Mouse (Mus musculus): ENCODE data around the gene Olfr552. TPM values are rescaled to one million over a fixed set of nuclear protein-coding genes. Genes with fewer than 3 reads are reported as not detected.

Olfr552 gene
- polyA plus RNA-seq (2014; fragmentation: Nextera tagmentation; extraction: Ambion mirVana), result not detected in 2 replicates

DNA sequence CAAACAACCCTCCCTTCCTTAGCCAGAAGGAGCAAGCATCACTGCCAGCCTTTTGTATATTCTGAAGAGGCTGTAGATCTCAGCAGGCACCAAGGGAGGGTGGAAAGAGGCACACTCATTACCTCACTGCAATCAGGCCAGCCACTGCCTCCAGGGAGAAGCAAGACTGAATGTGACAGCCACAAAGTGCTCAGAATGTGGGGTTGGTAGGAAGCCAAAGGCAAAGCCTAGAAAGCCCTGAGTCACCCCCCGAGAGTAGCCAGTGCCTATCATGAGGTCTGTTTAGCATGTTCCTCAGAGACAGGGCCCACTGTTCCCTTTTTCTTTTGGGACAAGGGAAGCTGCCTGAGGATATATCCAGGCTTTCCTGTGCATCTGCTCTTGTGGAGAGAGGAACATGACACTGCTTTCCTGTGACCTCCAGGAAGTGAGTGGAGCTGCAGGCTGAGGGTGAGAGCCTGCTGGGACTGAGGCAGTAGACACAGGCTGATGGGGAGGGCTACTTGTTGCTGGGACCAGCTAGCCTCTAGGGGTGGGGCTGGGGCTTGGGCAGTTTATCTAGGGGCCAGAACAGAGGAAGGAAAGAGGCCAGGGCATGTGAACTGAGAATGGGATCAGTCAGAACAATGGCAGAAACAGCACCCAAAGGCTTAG lies at the start of gene Olfr552:
Gene Olfr552 (plus strand): TSS at position 393 of the 654 bp plus-strand sequence.
- H3K36me3 ChIP-seq (ENCODE audit: control insufficient read depth, insufficient read depth, low read length), result no peaks in the 10 kb centered on the region
- H3K27me3 ChIP-seq (ENCODE audit: control insufficient read depth, insufficient read depth, low read length), result no peaks in the 10 kb centered on the region
- H3K9ac ChIP-seq (replicated peaks; ENCODE audit: low read depth, low read length), result no peak within 1 kb of the TSS
- H3K4me1 ChIP-seq (ENCODE audit: control insufficient read depth, insufficient read depth, low read length), result no peaks in the 10 kb centered on the region
- no peak for ATAC-seq (ENCODE audit: low read depth)
- no peak within 1 kb of the TSS for H3K27ac ChIP-seq (ENCODE audit: low read depth, low read length)
- no peak within 1 kb of the TSS for H3K4me3 ChIP-seq (ENCODE audit: low read depth, low read length)
- no peak within 1 kb of the TSS for H3K4me2 ChIP-seq (ENCODE audit: low read depth, low read length)
- WGBS, result 72% methylated on average over 1 of the region's 1 CpGs
- no peaks in the 10 kb centered on the region for H3K9me3 ChIP-seq (ENCODE audit: control insufficient read depth, low read length)

DNA sequence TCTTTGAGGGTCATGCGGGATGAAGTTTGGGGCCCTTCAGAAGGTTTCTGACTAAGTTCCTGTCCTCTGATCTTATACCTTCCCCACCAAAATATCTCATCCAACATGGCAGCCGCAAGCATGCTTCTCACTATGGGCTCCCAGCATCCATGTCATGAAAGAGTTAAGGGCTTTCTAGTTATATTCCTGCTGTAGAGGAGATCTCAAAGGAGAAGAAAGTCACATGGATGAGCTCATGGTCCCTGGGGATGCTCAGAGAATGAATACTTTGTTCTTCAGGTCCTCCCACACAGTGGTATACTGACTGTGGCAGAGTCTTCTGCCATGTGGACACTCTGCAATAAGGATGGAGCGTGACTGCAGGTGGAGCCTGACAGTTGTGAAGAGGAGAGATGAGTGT lies 48.0 kb upstream of the Olfr552 start, which contains the start of gene Olfr549:
Gene Olfr549 (plus strand): TSS at position 301 of the 400 bp plus-strand sequence.
- ATAC-seq (ENCODE audit: low read depth), result no peak
- Histone ChIP-seq H3K27me3 (ENCODE audit: control insufficient read depth, insufficient read depth, low read length) (no peaks in the 10 kb centered on the region), H3K27ac (ENCODE audit: low read depth, low read length) (no peak within 1 kb of the TSS), H3K4me2 (ENCODE audit: low read depth, low read length) (no peak within 1 kb of the TSS), H3K36me3 (ENCODE audit: control insufficient read depth, insufficient read depth, low read length) (no peaks in the 10 kb centered on the region), H3K4me1 (ENCODE audit: control insufficient read depth, insufficient read depth, low read length) (no peaks in the 10 kb centered on the region), H3K9me3 (ENCODE audit: control insufficient read depth, low read length) (no peaks in the 10 kb centered on the region), H3K9ac (replicated peaks; ENCODE audit: low read depth, low read length) (no peak within 1 kb of the TSS), H3K4me3 (ENCODE audit: low read depth, low read length) (no peak within 1 kb of the TSS)
- WGBS, result 98% methylated on average over 3 of the region's 3 CpGs

DNA sequence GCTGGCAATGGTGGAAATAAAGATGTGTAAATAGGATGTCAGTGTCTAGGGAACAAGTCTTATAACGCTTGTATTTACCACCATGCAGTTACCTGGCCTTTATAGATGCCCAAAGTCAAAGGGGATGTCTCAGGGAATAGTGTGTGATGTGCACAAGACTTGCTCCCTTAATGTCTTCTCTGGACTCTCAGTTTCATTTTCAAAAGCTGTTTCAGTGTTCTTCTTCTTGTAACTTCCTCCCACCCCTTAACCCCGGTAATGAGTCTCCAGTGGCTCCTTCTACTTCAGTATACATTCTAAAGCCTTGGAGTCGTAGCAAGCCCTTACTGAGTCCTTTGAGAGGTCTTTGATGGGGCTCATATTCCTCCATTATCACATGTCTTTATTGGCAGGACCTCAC lies 44.3 kb upstream of the Olfr552 start:
- Histone ChIP-seq H3K27me3 (ENCODE audit: control insufficient read depth, insufficient read depth, low read length) (no peaks in the 10 kb centered on the region), H3K9me3 (ENCODE audit: control insufficient read depth, low read length) (no peaks in the 10 kb centered on the region), H3K9ac (replicated peaks; ENCODE audit: low read depth, low read length) (no peak overlapping the region), H3K4me1 (ENCODE audit: control insufficient read depth, insufficient read depth, low read length) (no peaks in the 10 kb centered on the region), H3K4me3 (ENCODE audit: low read depth, low read length) (no peak overlapping the region), H3K36me3 (ENCODE audit: control insufficient read depth, insufficient read depth, low read length) (no peaks in the 10 kb centered on the region), H3K4me2 (ENCODE audit: low read depth, low read length) (no peak overlapping the region), H3K27ac (ENCODE audit: low read depth, low read length) (no peak overlapping the region)
- ATAC-seq (ENCODE audit: low read depth), result no peak
- 75% methylated on average over 3 of the region's 3 CpGs for WGBS

DNA sequence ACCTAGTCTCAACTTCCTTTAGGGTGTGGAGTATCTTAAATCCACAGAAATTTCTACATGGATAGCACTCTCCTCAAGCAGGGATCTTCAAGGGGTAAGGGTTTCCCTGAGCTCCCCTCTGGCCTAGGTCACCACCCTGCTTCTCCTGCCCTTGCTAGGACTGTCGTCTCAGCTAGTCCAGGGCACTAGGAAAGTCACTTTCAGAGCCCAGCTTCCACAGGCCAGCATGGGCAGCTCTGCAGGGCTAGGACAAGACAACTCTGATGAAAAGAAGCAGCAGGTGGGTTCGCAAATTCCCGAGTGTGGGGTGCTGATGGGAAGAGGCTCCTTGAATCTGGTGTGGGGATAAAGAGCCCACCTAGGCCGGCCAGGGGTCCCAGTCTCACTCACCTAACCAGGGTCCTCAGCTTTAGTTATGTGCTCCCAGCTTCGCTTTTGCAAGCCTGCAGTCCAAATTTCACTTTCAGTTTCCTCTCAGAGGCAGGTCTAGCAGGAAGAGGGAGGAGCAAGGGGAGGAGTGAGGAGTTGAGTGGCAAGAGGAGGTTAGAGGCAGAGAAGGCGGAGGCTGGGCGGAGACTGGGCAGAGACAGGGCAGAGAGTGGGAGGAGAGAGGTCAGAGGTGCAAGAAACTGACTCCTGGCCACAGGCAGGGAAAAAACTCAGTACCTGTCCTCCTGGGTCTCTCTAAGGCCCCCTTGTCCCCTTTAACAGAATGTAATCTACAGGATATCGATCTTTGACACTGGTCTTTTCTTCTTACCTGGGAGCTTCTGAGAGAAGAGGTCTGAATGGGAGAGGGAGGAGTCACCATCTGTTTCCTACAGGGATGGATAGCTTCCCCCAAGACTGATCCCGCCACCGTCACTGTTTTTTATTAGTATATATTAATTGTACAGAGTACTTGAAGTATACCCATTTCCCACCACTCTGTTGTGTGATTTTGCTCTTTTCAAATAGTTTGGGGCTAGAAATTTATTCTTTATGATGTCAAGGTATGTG lies 32.3 kb upstream of the Olfr552 start, which contains the start of gene Trim21:
Gene Trim21 (minus strand): TSS at position 488 of the 999 bp plus-strand sequence.
- no peaks in the 10 kb centered on the region for H3K36me3 ChIP-seq (ENCODE audit: control insufficient read depth, insufficient read depth, low read length)
- peak; percentile 63; the same call in 1 of the 2 replicates for ATAC-seq (ENCODE audit: low read depth)
- H3K4me2 ChIP-seq (ENCODE audit: low read depth, low read length), result peak within 1 kb of the TSS; percentile 25; the same call in 1 of the 2 replicates
- H3K4me1 ChIP-seq (ENCODE audit: control insufficient read depth, insufficient read depth, low read length), result no peaks in the 10 kb centered on the region
- no peaks in the 10 kb centered on the region for H3K27me3 ChIP-seq (ENCODE audit: control insufficient read depth, insufficient read depth, low read length)
- WGBS, result 18% methylated on average over 10 of the region's 10 CpGs
- no peak within 1 kb of the TSS for H3K9ac ChIP-seq (replicated peaks; ENCODE audit: low read depth, low read length)
- H3K27ac ChIP-seq (ENCODE audit: low read depth, low read length), result no peak within 1 kb of the TSS
- H3K4me3 ChIP-seq (ENCODE audit: low read depth, low read length), result peak within 1 kb of the TSS; percentile 12; the same call in 1 of the 2 replicates
- H3K9me3 ChIP-seq (ENCODE audit: control insufficient read depth, low read length), result no peaks in the 10 kb centered on the region

DNA sequence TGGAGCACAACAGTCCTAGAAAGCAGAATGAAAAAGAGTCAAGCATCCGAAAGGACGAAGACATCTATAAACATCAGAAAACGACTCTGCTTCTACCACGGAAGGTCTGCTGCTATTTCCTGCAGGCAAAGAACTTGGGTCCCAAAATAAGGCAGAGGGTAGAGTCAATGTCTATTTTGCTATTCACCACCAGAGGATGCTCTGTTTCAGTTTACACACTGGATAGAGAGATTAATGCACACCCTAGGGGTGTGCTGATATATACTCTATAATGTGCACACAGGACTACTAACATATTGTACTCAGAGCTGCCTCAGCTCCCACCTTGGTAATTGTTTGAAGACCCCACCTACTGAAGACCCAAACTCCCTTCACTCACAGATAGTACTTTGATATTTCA lies 31.4 kb upstream of the Olfr552 start:
- ATAC-seq (ENCODE audit: low read depth), result no peak

DNA sequence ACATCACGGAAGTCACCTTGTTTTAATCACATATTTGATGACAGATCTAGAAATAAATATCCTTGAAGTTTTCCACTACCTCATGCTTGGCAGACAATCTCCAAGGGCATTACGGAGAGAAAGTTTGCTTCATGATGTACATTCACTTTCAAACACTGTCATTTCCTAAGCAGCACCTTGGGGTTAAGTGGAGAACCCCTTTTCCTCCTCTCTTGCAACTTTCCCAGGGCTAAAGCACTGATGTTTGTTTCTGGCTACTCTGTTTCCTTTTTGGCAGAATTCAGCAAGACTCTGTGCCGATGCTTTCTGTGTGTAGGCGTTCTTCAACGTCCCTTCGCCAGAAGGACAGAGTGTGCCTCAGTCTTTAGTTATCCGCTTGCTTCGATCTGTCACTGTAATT lies 26.4 kb upstream of the Olfr552 start, which contains the start of gene Olfr550:
Gene Olfr550 (plus strand): TSS at position 301 of the 400 bp plus-strand sequence.
- no peaks in the 10 kb centered on the region for H3K9me3 ChIP-seq (ENCODE audit: control insufficient read depth, low read length)
- whole genome bisulfite sequencing, result 93% methylated on average over 8 of the region's 8 CpGs
- H3K4me3 ChIP-seq (ENCODE audit: low read depth, low read length), result no peak within 1 kb of the TSS
- no peak for ATAC-seq (ENCODE audit: low read depth)
- no peaks in the 10 kb centered on the region for H3K4me1 ChIP-seq (ENCODE audit: control insufficient read depth, insufficient read depth, low read length)
- no peaks in the 10 kb centered on the region for H3K27me3 ChIP-seq (ENCODE audit: control insufficient read depth, insufficient read depth, low read length)
- no peak within 1 kb of the TSS for H3K9ac ChIP-seq (replicated peaks; ENCODE audit: low read depth, low read length)
- H3K36me3 ChIP-seq (ENCODE audit: control insufficient read depth, insufficient read depth, low read length), result no peaks in the 10 kb centered on the region
- H3K27ac ChIP-seq (ENCODE audit: low read depth, low read length), result no peak within 1 kb of the TSS
- no peak within 1 kb of the TSS for H3K4me2 ChIP-seq (ENCODE audit: low read depth, low read length)

More for the DNA sequence above, 31.4 kb upstream of the Olfr552 start:
- H3K9me3 ChIP-seq (ENCODE audit: control insufficient read depth, low read length), result no peaks in the 10 kb centered on the region
- no peaks in the 10 kb centered on the region for H3K36me3 ChIP-seq (ENCODE audit: control insufficient read depth, insufficient read depth, low read length)
- H3K4me3 ChIP-seq (ENCODE audit: low read depth, low read length), result no peak overlapping the region
- no peak overlapping the region for H3K27ac ChIP-seq (ENCODE audit: low read depth, low read length)
- no peaks in the 10 kb centered on the region for H3K27me3 ChIP-seq (ENCODE audit: control insufficient read depth, insufficient read depth, low read length)
- 87% methylated on average over 4 of the region's 4 CpGs for WGBS
- no peak overlapping the region for H3K9ac ChIP-seq (replicated peaks; ENCODE audit: low read depth, low read length)
- no peaks in the 10 kb centered on the region for H3K4me1 ChIP-seq (ENCODE audit: control insufficient read depth, insufficient read depth, low read length)
- H3K4me2 ChIP-seq (ENCODE audit: low read depth, low read length), result no peak overlapping the region

DNA sequence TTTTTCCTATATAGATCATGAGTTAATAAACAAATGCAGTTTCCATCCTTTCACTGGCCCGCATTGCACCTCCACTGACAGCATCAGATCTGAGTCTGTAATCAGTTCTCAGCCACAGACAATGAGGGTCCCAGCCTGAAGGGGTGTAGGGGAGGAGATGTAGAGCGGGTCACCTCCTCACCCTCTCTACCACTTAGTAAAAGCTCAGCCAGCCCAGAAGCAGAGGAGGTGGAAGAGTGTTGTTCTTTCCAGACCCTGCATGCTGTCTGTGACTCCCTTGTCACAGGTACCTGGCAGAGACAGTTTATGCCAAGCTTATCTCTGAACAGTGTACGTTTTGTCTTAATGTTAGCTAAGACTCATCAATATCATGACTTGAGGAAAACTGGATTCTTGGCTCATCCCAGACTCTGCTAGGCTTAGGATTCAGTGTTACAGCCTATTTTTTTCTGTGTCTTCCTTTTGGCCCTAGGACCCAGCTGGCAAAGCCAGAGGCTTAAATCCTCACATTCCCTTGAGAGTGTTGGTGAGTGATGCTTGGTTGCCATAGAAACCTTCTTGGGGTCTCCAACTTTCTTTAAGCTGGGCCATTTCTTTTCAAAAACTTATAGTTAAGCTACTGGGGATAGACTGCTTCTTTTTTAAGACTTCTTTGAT lies 24.3 kb upstream of the Olfr552 start:
- H3K4me3 ChIP-seq (ENCODE audit: low read depth, low read length), result no peak overlapping the region
- H3K27me3 ChIP-seq (ENCODE audit: control insufficient read depth, insufficient read depth, low read length), result no peaks in the 10 kb centered on the region
- no peak overlapping the region for H3K27ac ChIP-seq (ENCODE audit: low read depth, low read length)
- H3K36me3 ChIP-seq (ENCODE audit: control insufficient read depth, insufficient read depth, low read length), result no peaks in the 10 kb centered on the region
- ATAC-seq (ENCODE audit: low read depth), result no peak; the same call in 1 of the 2 replicates
- H3K4me1 ChIP-seq (ENCODE audit: control insufficient read depth, insufficient read depth, low read length), result no peaks in the 10 kb centered on the region
- H3K9me3 ChIP-seq (ENCODE audit: control insufficient read depth, low read length), result no peaks in the 10 kb centered on the region
- no peak overlapping the region for H3K9ac ChIP-seq (replicated peaks; ENCODE audit: low read depth, low read length)
- H3K4me2 ChIP-seq (ENCODE audit: low read depth, low read length), result no peak overlapping the region
- WGBS, result 71% methylated on average over 3 of the region's 3 CpGs

DNA sequence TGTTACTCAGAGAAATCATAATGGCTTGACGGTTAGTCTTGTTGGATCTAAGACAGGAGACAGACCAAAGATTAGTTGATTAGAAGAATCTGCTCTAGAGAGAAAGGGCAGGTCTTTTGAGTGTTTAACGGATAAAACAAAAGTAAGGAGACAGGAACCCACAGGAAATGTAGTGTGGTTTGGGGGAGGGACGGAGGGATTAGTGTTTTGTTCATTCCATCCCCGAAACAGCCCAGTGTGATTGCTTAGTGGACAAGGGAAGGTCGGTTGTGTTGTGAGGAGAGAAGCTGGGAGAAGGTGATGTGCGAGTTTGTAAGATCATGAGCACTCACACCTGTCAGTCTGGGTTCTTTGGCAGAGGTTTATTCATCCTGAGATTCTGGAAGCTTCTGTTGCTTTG lies 21.6 kb upstream of the Olfr552 start:
- Histone ChIP-seq H3K4me3 (ENCODE audit: low read depth, low read length) (no peak overlapping the region), H3K27ac (ENCODE audit: low read depth, low read length) (no peak overlapping the region), H3K9ac (replicated peaks; ENCODE audit: low read depth, low read length) (no peak overlapping the region), H3K4me1 (ENCODE audit: control insufficient read depth, insufficient read depth, low read length) (no peaks in the 10 kb centered on the region), H3K4me2 (ENCODE audit: low read depth, low read length) (no peak overlapping the region), H3K9me3 (ENCODE audit: control insufficient read depth, low read length) (no peaks in the 10 kb centered on the region), H3K27me3 (ENCODE audit: control insufficient read depth, insufficient read depth, low read length) (no peaks in the 10 kb centered on the region), H3K36me3 (ENCODE audit: control insufficient read depth, insufficient read depth, low read length) (no peaks in the 10 kb centered on the region)
- 81% methylated on average over 6 of the region's 6 CpGs for WGBS
- no peak for ATAC-seq (ENCODE audit: low read depth)
